Mouse (Mus musculus) midbrain, embryonic 11.5 days (tissue): Measurements from ENCODE around the gene Cops4. TPM values are rescaled to one million over a fixed set of nuclear protein-coding genes. Genes with fewer than 3 reads are reported as not detected.

Experiments used
- ATAC-seq: fragments of 200-750 bp; cut with Nextera tagmentation; 2 replicates; pipeline ENCODE4 v1.8.0; 2017; ENCODE audit warnings: moderate TSS enrichment, moderate library complexity; ENCODE audit not compliant: low FRiP score
- DNase-seq: peaks from one replicate; pipeline ENCODE4 v3.0.0; 2015; ENCODE audit warnings: low spot score; ENCODE audit errors: missing footprints
- H3K27ac ChIP-seq: fragments of 300-500 bp; sonication (generic); 2 replicates; pipeline ENCODE4 v1.5.1; 2014; ENCODE audit warnings: low read depth, low read length
- H3K27me3 ChIP-seq: fragments of 300-500 bp; sonication (generic); 2 replicates; pipeline ENCODE4 v1.6.1; 2014; ENCODE audit warnings: mild to moderate bottlenecking, low read length, moderate library complexity, mixed read lengths; ENCODE audit not compliant: control insufficient read depth, insufficient read depth
- H3K36me3 ChIP-seq: fragments of 300-500 bp; sonication (generic); 2 replicates; pipeline ENCODE4 v1.6.1; 2014; ENCODE audit warnings: mild to moderate bottlenecking, low read length, moderate library complexity, mixed read lengths; ENCODE audit not compliant: control insufficient read depth, insufficient read depth
- H3K4me1 ChIP-seq: fragments of 300-500 bp; sonication (generic); 2 replicates; pipeline ENCODE4 v1.6.1; 2014; ENCODE audit warnings: low read length; ENCODE audit not compliant: control insufficient read depth, insufficient read depth
- H3K4me2 ChIP-seq: fragments of 300-500 bp; sonication (generic); 2 replicates; pipeline ENCODE4 v1.6.1; 2014; ENCODE audit warnings: mild to moderate bottlenecking, moderate library complexity
- H3K4me3 ChIP-seq: fragments of 300-500 bp; sonication (generic); 2 replicates; pipeline ENCODE4 v1.5.1; 2014; ENCODE audit warnings: low read depth, low read length
- H3K9ac ChIP-seq: fragments of 300-500 bp; sonication (generic); 2 replicates; pipeline ENCODE4 v1.6.1; 2014; ENCODE audit warnings: low read length
- H3K9me3 ChIP-seq: fragments of 300-500 bp; sonication (generic); 2 replicates; pipeline ENCODE4 v1.6.1; 2016; ENCODE audit warnings: low read length; ENCODE audit not compliant: control insufficient read depth
- WGBS: fragments of 180-500 bp; shearing (Covaris S2); extraction: QIAGEN DNeasy Blood & Tissue Kit; methylation state at CpG from one replicate; pipeline ENCODE4 v1.1.7; 2014; 5-methylcytosine and 5-hydroxymethylcytosine counted together
- microRNA-seq: library from miRNA; unstranded; fragments of <30 nt; microRNA quantifications from one replicate; pipeline ENCODE4, GENCODE M21; 2017
- polyA plus RNA-seq: library from polyadenylated mRNA; unstranded; fragments of >200 nt; fragmentation: Nextera tagmentation; extraction: Ambion mirVana; gene quantifications from 2 replicates; pipeline ENCODE4 v1.2.1, GENCODE M21; 2014

The Cops4 gene
- polyA plus RNA-seq, 1 experiment from 2014 or later: 242 TPM

GRCm38 (mm10) chr5:100595999-100596398 lies 77.9 kb downstream of the Cops4 start:
- Histone ChIP-seq H3K4me3 (no peak overlapping the region), H3K9ac (no peak overlapping the region), H3K36me3 (no peaks in the 10 kb centered on the region), H3K4me1 (no peaks in the 10 kb centered on the region), H3K27me3 (no peaks in the 10 kb centered on the region), H3K9me3 (no peaks in the 10 kb centered on the region), H3K4me2 (no peak overlapping the region), H3K27ac (no peak overlapping the region)
- WGBS: 94% methylated on average over 6 of the region's 6 CpGs
- ATAC-seq (no peak), DNase-seq (no peak)

Small RNA genes within 50 kb of the gene (microRNA-seq; reads per million reads assigned to microRNA genes)
- not detected for gene Gm23222

Other genes with a start within 250 kb of the Cops4 start
- gene Sec31a, start 102.1 kb upstream of the Cops4 start, polyA plus RNA-seq: 92.2 and 100 TPM in 2 replicates
- gene Lin54, start 17.7 kb upstream of the Cops4 start, polyA plus RNA-seq: 18.7 and 21.4 TPM in 2 replicates
- 1.4 and 1.7 TPM in 2 replicates for gene Plac8, start 53.9 kb downstream of the Cops4 start, polyA plus RNA-seq
- gene Coq2, start 156.8 kb downstream of the Cops4 start, polyA plus RNA-seq: 50.8 and 59.4 TPM in 2 replicates
- 1.2 and 1.3 TPM in 2 replicates for gene Hpse, start 201.4 kb downstream of the Cops4 start, polyA plus RNA-seq